ENCODE assay signal across 9 mouse cellular contexts in the genomic region with DNA sequence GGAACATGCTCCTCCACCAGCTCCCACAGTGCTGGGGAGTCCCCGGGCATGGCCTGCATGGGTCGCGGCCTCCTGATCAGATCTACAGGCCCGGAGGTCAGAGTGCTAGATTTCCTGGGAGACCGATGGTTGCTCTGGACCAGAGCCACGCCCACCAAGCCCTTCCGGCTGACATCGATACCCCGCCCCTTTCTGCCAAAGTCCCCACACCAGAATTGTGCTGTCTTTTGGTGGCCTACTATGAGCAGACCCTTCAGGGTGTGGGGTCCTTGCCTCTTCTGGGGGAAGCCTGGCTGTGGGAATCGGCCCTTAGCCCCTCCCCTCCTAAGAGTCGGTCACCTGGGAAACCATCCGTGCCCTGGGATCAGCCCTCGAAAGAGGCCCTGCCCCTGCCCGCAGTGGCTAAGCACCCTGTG. TPM values are rescaled to one million over a fixed set of nuclear protein-coding genes. Genes with fewer than 3 reads are reported as not detected.
DNase-seq lines count a peak whose midpoint lies in the region; ATAC-seq lines count a peak whose summit lies in the region.
"Had no signal": no experiment of that assay in that cellular context is flagged by ENCODE, and none has a peak within 500 bp of the region (broad histone marks: within the 10 kb centered on the region; RNA-seq: fewer than 3 reads in every experiment).

A gene (minus strand): TSS at position 87 of the 416 bp plus-strand sequence.

- 13% methylated on average over 14 of the region's 14 CpGs for WGBS in heart, embryonic 15.5 days
- 9% methylated on average over 14 of the region's 14 CpGs for WGBS in hindbrain, embryonic 14.5 days
- 8% methylated on average over 14 of the region's 14 CpGs for WGBS in liver, embryonic 11.5 days

- peak within 1 kb of the TSS; percentile 63 for H3K4me2 ChIP-seq in heart, embryonic 15.5 days
- H3K4me2 ChIP-seq in hindbrain, embryonic 14.5 days (replicated peaks): peak within 1 kb of the TSS; percentile 38
- peak within 1 kb of the TSS; percentile 80 for H3K4me2 ChIP-seq in liver, embryonic 11.5 days

- peak within 1 kb of the TSS; percentile 38 for H3K4me3 ChIP-seq in heart, embryonic 15.5 days
- no peak within 1 kb of the TSS for H3K4me3 ChIP-seq in hindbrain, embryonic 14.5 days (replicated peaks; ENCODE audit: low read length)
- H3K4me3 ChIP-seq in liver, embryonic 11.5 days (ENCODE audit: low read depth, low read length): peak within 1 kb of the TSS; percentile 32

- peak; percentile 16; the same call in 1 of the 2 replicates for ATAC-seq in heart, embryonic 15.5 days (replicated peaks; ENCODE audit: insufficient number of reproducible peaks, insufficient read depth, low FRiP score, low read depth)
- ATAC-seq in hindbrain, embryonic 14.5 days (ENCODE audit: low FRiP score): no peak
- peak; percentile 32; the same call in 1 of the 2 replicates for ATAC-seq in liver, embryonic 11.5 days (replicated peaks; ENCODE audit: low FRiP score)
- ATAC-seq in erythroid progenitor cell, adult 5-6 weeks (replicated peaks; ENCODE audit: low FRiP score, poor library complexity, severe bottlenecking): no peak

- peaks cover 3% of the 10 kb centered on the region; the same call in 1 of the 2 replicates for H3K27me3 ChIP-seq in heart, embryonic 15.5 days
- H3K27me3 ChIP-seq in hindbrain, embryonic 14.5 days (ENCODE audit: control insufficient read depth, insufficient read depth, low read length): no peaks in the 10 kb centered on the region
- no peaks in the 10 kb centered on the region for H3K27me3 ChIP-seq in liver, embryonic 11.5 days (replicated peaks; ENCODE audit: control insufficient read depth, insufficient read depth, low read length)

- H3K36me3 ChIP-seq in heart, embryonic 15.5 days: peaks cover 7% of the 10 kb centered on the region; the same call in 1 of the 2 replicates
- H3K36me3 ChIP-seq in hindbrain, embryonic 14.5 days (replicated peaks; ENCODE audit: control insufficient read depth, insufficient read depth): peaks cover 44% of the 10 kb centered on the region
- H3K36me3 ChIP-seq in liver, embryonic 11.5 days (ENCODE audit: control insufficient read depth, insufficient read depth, low read length): peaks cover 5% of the 10 kb centered on the region; the same call in 1 of the 2 replicates

- H3K9ac ChIP-seq in heart, embryonic 15.5 days: peak within 1 kb of the TSS; percentile 29; the same call in 1 of the 2 replicates
- H3K9ac ChIP-seq in hindbrain, embryonic 14.5 days: no peak within 1 kb of the TSS
- H3K9ac ChIP-seq in liver, embryonic 11.5 days (ENCODE audit: low read depth, low read length): peak within 1 kb of the TSS; percentile 52

- DNase-seq in heart, adult 18-20 months: no peak
- DNase-seq in hindbrain, embryonic 14.5 days (ENCODE audit: low spot score): no peak
- DNase-seq in liver, embryonic 11.5 days (ENCODE audit: low spot score): peak; percentile 59
- DNase-seq in retina, adult 2 months (ENCODE audit: low read depth, low spot score): peak; percentile 68
- DNase-seq in gastrocnemius, postnatal 25 days: no peak
- DNase-seq in right cerebral cortex, postnatal 36 days (ENCODE audit: low spot score in 2 of 2): no peak

- H3K4me1 ChIP-seq in heart, embryonic 15.5 days (replicated peaks): peaks cover 13% of the 10 kb centered on the region
- no peaks in the 10 kb centered on the region for H3K4me1 ChIP-seq in hindbrain, embryonic 14.5 days (replicated peaks; ENCODE audit: control insufficient read depth, insufficient read depth, low read length)
- peaks cover 24% of the 10 kb centered on the region for H3K4me1 ChIP-seq in liver, embryonic 11.5 days (replicated peaks; ENCODE audit: control insufficient read depth, insufficient read depth, low read length)

- H3K9me3 ChIP-seq in heart, embryonic 15.5 days (replicated peaks): no peaks in the 10 kb centered on the region
- H3K9me3 ChIP-seq in hindbrain, embryonic 14.5 days (ENCODE audit: control insufficient read depth, low read length): no peaks in the 10 kb centered on the region
- H3K9me3 ChIP-seq in liver, embryonic 11.5 days (ENCODE audit: control insufficient read depth, low read length): no peaks in the 10 kb centered on the region

- no peak within 1 kb of the TSS for H3K27ac ChIP-seq in heart, embryonic 15.5 days
- no peak within 1 kb of the TSS for H3K27ac ChIP-seq in hindbrain, embryonic 14.5 days
- no peak within 1 kb of the TSS; the same call in 1 of the 2 replicates for H3K27ac ChIP-seq in liver, embryonic 11.5 days (ENCODE audit: low read depth, low read length)

RNA-seq across cellular contexts. Expression of the gene that starts here (rescaled TPM):
- polyA plus RNA-seq in heart, embryonic 15.5 days (2015; fragmentation: Nextera tagmentation; extraction: Ambion mirVana): 0.29 and 0.43 TPM in 2 replicates
- under 1 TPM; 0.30 to 0.64 TPM for total RNA-seq in heart, adult 18-20 months (2021)
- polyA plus RNA-seq in hindbrain, embryonic 14.5 days (2014; fragmentation: Nextera tagmentation; extraction: Ambion mirVana): 2.5 and 3.9 TPM in 2 replicates
- polyA plus RNA-seq in liver, embryonic 11.5 days (2014; fragmentation: Nextera tagmentation; extraction: Ambion mirVana): 1.1 and 1.5 TPM in 2 replicates
- 1.3 TPM in 1 of 2 replicates, not detected in the other for total RNA-seq in erythroid progenitor cell, adult 5-6 weeks (2015; ENCODE audit: low replicate concordance)
- 0.98 and 17.2 TPM in 2 replicates for total RNA-seq in erythroid progenitor cell, adult 5-6 weeks (2017; ENCODE audit: low replicate concordance)
- total RNA-seq in gastrocnemius, postnatal 25 days (2021): not detected
- total RNA-seq: hematopoietic stem cell, adult 5-6 weeks had no signal

Comparison
In these comparisons a context has a peak if more than half of its experiments do, and no peak if none do; other contexts are left out.
1. Peak in ATAC-seq, H3K4me3 ChIP-seq, H3K9ac ChIP-seq and H3K4me2 ChIP-seq in heart, embryonic 15.5 days; RNA of the gene not detected or under 1 TPM.
2. DNase-seq: peak in liver, embryonic 11.5 days (single experiment) and retina, adult 2 months (single experiment); none in heart, adult 18-20 months (0 of 2), hindbrain, embryonic 14.5 days (single experiment), gastrocnemius, postnatal 25 days (single experiment) and right cerebral cortex, postnatal 36 days (0 of 2).
3. Peak in every context shown above with its lines, with median percentiles within 50 percentile points of each other: H3K4me2 ChIP-seq.